Mouse (Mus musculus) retina, adult 2 months (tissue): Measurements from ENCODE around the gene Olfr825.
"Not testable (repeated sequence)": the region's sequence is repeated elsewhere in the genome, so short reads cannot be mapped to it uniquely, and the experiment has no call there.

ENCODE experiments used
- DNase-seq: peaks from one replicate; pipeline ENCODE4 v3.0.0-alpha.2; 2012; ENCODE audit warnings: low read depth, low spot score

Olfr825 gene

GRCm38 (mm10) chr10:130166666-130167065 lies at the start of gene Olfr825:
Gene Olfr825 (minus strand): TSS chr10:130166766.
- DNase-seq: no peak

- DNase-seq: no peak
These were observed 47.7 kb upstream of the Olfr825 start, which contains the start of gene Olfr827 for GRCm38 (mm10) chr10:130214303-130214702. Gene Olfr827 (minus strand): TSS chr10:130214403.

- DNase-seq: no peak
These were observed 17.5 kb upstream of the Olfr825 start, which contains the start of gene Olfr826 for GRCm38 (mm10) chr10:130184086-130184485. Gene Olfr826 (minus strand): TSS chr10:130184186.

- DNase-seq: no peak
These were observed 1.4 kb downstream of the Olfr825 start for GRCm38 (mm10) chr10:130165196-130165595.

- DNase-seq: no peak
These were observed 22.4 kb downstream of the Olfr825 start for GRCm38 (mm10) chr10:130144121-130144520.

GRCm38 (mm10) chr10:130142481-130142880 lies 24.1 kb downstream of the Olfr825 start:
- not testable (repeated sequence) for DNase-seq

GRCm38 (mm10) chr10:130134811-130135210 lies 31.8 kb downstream of the Olfr825 start:
- DNase-seq: no peak

- not testable (repeated sequence) for DNase-seq
These were observed 36.7 kb downstream of the Olfr825 start, which contains the start of gene Olfr824 for GRCm38 (mm10) chr10:130129900-130130299. Gene Olfr824 (minus strand): TSS chr10:130130000.

GRCm38 (mm10) chr10:130116045-130116444 lies 50.5 kb downstream of the Olfr825 start:
- DNase-seq: not testable (repeated sequence)

GRCm38 (mm10) chr10:130115283-130115682 lies 51.3 kb downstream of the Olfr825 start, which contains the start of gene Olfr823:
Gene Olfr823 (minus strand): TSS chr10:130115383.
- not testable (repeated sequence) for DNase-seq
